Mouse (Mus musculus) layer of hippocampus, adult 2 months (tissue): Measurements from ENCODE around the gene Tbc1d22b. TPM values are rescaled to one million over a fixed set of nuclear protein-coding genes. Genes with fewer than 3 reads are reported as not detected.
"Not testable (repeated sequence)": the region's sequence is repeated elsewhere in the genome, so short reads cannot be mapped to it uniquely, and the experiment has no call there.

ENCODE experiments used
- DNase-seq, 2 experiments: peaks; one replicate each; pipeline ENCODE4 v3.0.0; 2022; ENCODE audit warnings: low spot score in 2 of 2
- H3K27ac ChIP-seq: fragments of 200-600 bp; 2 replicates; pipeline ENCODE4 v1.8.1; 2022
- H3K4me3 ChIP-seq: fragments of 200-600 bp; 2 replicates; pipeline ENCODE4 v1.8.1; 2022; ENCODE audit warnings: mild to moderate bottlenecking
- CTCF ChIP-seq: fragments of 200-600 bp; conservative IDR thresholded peaks from 2 replicates; pipeline ENCODE4 v1.8.1; 2022; ENCODE audit warnings: antibody characterized with exemption, mild to moderate bottlenecking, moderate library complexity
- total RNA-seq, 2 experiments: library from RNA; stranded (reverse); gene quantifications; 2 replicates each; pipeline ENCODE4 v1.2.3; 2021

Tbc1d22b gene
- total RNA-seq, 2 experiments from 2014 or later: 39.8 to 41.7 TPM

- no peak for TF ChIP-seq CTCF
- DNase-seq: no peak
- Histone ChIP-seq H3K4me3 (no peak overlapping the region), H3K27ac (no peak overlapping the region)
These were observed 37.3 kb downstream of the Tbc1d22b start for GRCm38 (mm10) chr17:29586921-29587320.

- no peak; the same call in 1 of the 2 replicates for TF ChIP-seq CTCF
- Histone ChIP-seq H3K4me3 (no peak overlapping the region), H3K27ac (peak overlapping the region; percentile 19; the same call in 1 of the 2 replicates)
- peak in 1 of 2 experiments; percentile 42 for DNase-seq
These were observed 39.8 kb downstream of the Tbc1d22b start for GRCm38 (mm10) chr17:29589221-29589898.

GRCm38 (mm10) chr17:29595891-29596770 is 46.5 kb downstream of the Tbc1d22b start:
- no peak overlapping the region for H3K4me3 ChIP-seq
- TF ChIP-seq CTCF: no peak
- H3K27ac ChIP-seq: no peak overlapping the region
- DNase-seq: no peak

- H3K27ac ChIP-seq: no peak overlapping the region
- TF ChIP-seq CTCF: no peak
- no peak for DNase-seq
These were observed 47.2 kb downstream of the Tbc1d22b start for GRCm38 (mm10) chr17:29596771-29597132.

GRCm38 (mm10) chr17:29599051-29599450 is 49.5 kb downstream of the Tbc1d22b start:
- H3K27ac ChIP-seq: no peak overlapping the region
- no peak for TF ChIP-seq CTCF
- no peak for DNase-seq
- no peak overlapping the region for H3K4me3 ChIP-seq

More at GRCm38 (mm10) chr17:29596771-29597132, 47.2 kb downstream of the Tbc1d22b start:
- no peak overlapping the region for H3K4me3 ChIP-seq

- no peak for TF ChIP-seq CTCF
- H3K27ac ChIP-seq: no peak overlapping the region
- no peak for DNase-seq
- H3K4me3 ChIP-seq: no peak overlapping the region
These were observed 50.0 kb downstream of the Tbc1d22b start for GRCm38 (mm10) chr17:29599537-29599936.

- no peak for DNase-seq
- TF ChIP-seq CTCF: no peak
- H3K4me3 ChIP-seq: no peak overlapping the region
- H3K27ac ChIP-seq: no peak overlapping the region
These were observed 51.8 kb downstream of the Tbc1d22b start for GRCm38 (mm10) chr17:29601391-29601790.

GRCm38 (mm10) chr17:29603283-29603682 is 53.7 kb downstream of the Tbc1d22b start:
- peak; percentile 98 for TF ChIP-seq CTCF
- H3K4me3 ChIP-seq: no peak overlapping the region
- peak; percentile 74 to 92 for DNase-seq
- H3K27ac ChIP-seq: no peak overlapping the region

GRCm38 (mm10) chr17:29613453-29613852 is 63.9 kb downstream of the Tbc1d22b start:
- DNase-seq, H3K4me3 ChIP-seq, H3K27ac ChIP-seq: not testable (repeated sequence)
- peak; percentile 71 for TF ChIP-seq CTCF

- peak; percentile 90 to 95 for DNase-seq
- peak; percentile 85 for TF ChIP-seq CTCF
These were observed 64.8 kb downstream of the Tbc1d22b start, which contains the start of the genes Rnf8 and Gm28043 for GRCm38 (mm10) chr17:29614115-29615023. Gene Rnf8 (plus strand): TSS chr17:29614790. Gene Gm28043 (plus strand): TSS chr17:29614876.

GRCm38 (mm10) chr17:29615024-29615551 is 65.5 kb downstream of the Tbc1d22b start:
- TF ChIP-seq CTCF: no peak
- DNase-seq: no peak
- Histone ChIP-seq H3K4me3 (peak overlapping the region; percentile 84), H3K27ac (peak overlapping the region; percentile 94)

More at GRCm38 (mm10) chr17:29614115-29615023, 64.8 kb downstream of the Tbc1d22b start, which contains the start of the genes Rnf8 and Gm28043:
- Histone ChIP-seq H3K4me3 (peak within 1 kb of the TSS; percentile 84), H3K27ac (peak within 1 kb of the TSS; percentile 94)

GRCm38 (mm10) chr17:29615616-29616015 is 66.0 kb downstream of the Tbc1d22b start:
- peak overlapping the region; percentile 94 for H3K27ac ChIP-seq
- no peak for TF ChIP-seq CTCF
- no peak for DNase-seq
- H3K4me3 ChIP-seq: peak overlapping the region; percentile 84
